Mouse (Mus musculus): ENCODE measurements around the gene Itga2b. TPM values are rescaled to one million over a fixed set of nuclear protein-coding genes. Genes with fewer than 3 reads are reported as not detected.
A peak's percentile ranks its signal among the peaks of the same experiment; 100 is the strongest.

Itga2b gene
- 1 to 10 TPM; 3.4 to 7.2 (median 4.4) TPM for total RNA-seq (2022)

GRCm38 (mm10) chr11:102469648-102470357, at the start of gene Itga2b:
Gene Itga2b (minus strand): TSS chr11:102470122.
- no peak for DNase-seq (ENCODE audit: low spot score)

GRCm38 (mm10) chr11:102514793-102515424, 45.0 kb upstream of the Itga2b start:
- no peak for DNase-seq (ENCODE audit: low spot score)

- no peak for DNase-seq (ENCODE audit: low spot score)
These were observed 40.3 kb upstream of the Itga2b start for GRCm38 (mm10) chr11:102510226-102510625.

- no peak for DNase-seq (ENCODE audit: low spot score)
These were observed 26.8 kb upstream of the Itga2b start for GRCm38 (mm10) chr11:102496732-102497131.

DNA sequence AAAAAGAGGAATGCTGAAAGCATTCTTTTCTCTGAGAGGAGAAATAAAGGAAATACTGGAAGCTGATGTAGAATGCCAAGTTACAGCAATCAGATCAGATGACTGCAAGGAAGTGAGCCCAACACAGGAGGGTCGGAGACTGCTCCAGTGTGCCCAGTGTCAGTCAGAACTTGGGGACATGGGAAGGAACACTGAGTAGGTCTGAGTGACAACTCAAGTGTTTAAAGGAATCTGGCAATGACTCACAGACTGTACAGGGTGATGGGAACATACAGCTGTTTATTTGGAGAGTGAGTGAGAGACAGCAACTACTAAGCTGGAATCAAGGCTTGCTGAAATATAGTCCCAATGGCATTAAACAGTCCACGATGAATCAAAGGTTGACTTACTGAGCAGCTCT, 26.3 kb upstream of the Itga2b start:
- DNase-seq (ENCODE audit: low spot score): no peak

DNA sequence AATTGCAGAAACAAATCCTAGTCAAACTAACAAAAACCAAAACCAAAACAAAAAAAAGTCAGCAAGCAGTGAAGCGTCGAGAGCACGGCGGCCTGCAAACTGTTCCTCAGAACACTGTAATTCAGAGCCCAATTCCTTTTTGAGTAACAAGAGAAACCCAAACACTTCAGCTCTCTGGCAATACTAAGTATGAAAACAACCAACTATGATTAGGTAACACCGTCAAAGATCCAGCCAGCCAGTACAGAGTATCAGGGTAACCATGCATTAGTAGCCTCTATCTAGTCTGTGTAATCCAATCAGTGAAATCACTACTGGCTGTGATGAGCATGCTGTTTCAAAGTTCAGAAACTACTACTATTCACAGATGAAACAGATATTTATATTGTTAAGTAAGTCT, 25.8 kb upstream of the Itga2b start:
- no peak for DNase-seq (ENCODE audit: low spot score)

GRCm38 (mm10) chr11:102495114-102495513, 25.2 kb upstream of the Itga2b start:
- no peak for DNase-seq (ENCODE audit: low spot score)

DNA sequence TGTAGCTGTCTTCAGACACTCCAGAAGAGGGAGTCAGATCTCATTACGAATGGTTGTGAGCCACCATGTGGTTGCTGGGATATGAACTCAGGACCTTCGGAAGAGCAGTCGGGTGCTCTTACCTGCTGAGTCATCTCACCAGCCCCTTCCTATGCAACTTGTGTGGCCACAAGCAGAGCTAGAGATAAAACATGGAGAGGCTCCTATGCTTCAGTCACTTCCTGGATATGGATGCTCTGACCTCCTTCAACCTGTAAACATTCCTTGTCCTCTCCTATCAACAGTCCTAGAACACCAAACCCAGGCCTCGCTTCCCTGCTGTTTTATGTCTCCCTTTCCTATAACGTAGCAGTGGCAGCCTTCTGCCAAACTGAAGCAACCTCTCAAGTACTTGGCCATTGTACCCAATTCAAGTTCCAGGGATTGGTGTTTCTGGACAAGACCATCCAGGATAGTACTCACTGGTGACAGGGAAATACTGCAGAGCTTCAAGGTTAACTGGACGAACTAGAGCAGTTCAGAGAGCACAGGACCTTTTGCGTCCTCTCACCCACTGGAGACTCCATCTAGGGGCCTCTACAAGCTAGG, 24.2 kb upstream of the Itga2b start:
- peak; percentile 19 for DNase-seq (ENCODE audit: low spot score)

DNA sequence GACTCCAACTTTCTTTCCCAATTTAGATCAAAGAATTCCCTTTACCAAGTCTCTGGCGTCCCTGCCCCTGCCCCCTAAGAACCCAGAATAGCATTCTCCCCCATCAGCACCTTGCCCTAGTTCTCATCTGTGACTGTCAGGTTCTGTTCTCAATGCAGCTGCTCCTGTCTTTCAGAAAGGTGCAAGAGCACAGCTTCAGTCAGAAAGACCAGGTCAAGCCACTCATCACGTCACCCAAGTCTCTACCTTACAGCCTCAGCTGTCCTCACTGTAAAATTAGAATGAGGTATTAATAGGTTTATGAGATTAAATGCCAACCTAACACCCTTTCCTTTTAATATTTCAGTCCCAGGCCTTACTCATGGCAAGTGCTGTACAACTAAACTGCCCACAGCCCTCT, 23.3 kb upstream of the Itga2b start:
- no peak for DNase-seq (ENCODE audit: low spot score)

GRCm38 (mm10) chr11:102487901-102488300, 18.0 kb upstream of the Itga2b start:
- no peak for DNase-seq (ENCODE audit: low spot score)

DNA sequence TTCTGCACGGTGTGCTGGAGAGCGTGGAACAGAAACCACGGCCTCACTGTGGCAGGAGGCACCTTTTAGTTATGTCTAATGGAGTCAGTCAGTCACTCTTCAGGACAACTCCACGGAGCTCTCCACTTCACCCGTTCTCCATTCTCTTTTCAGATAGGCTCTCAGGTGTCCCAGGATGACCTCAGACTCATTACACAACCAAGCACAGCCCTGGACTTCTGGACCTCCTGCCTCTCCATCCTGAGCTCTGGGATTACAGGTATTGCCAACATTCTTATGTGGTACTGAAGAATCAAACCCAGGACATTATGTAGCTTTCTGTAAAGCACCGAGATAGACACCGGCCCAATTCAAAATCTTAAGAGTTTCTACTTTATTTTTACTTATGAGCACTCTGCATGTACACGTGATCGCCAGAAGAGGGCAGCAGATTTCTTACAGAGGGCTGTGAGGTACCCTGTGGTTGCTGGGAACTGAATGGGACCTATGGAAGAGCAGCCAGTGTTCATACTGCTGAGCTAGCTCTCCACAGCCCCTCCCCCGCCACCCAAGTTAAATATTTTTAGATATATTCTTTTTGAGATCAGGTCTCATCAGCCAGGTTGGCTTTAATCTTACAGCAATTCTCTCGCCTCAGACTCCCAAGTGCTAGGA, 16.9 kb upstream of the Itga2b start:
- peak; percentile 53 for DNase-seq (ENCODE audit: low spot score)

DNA sequence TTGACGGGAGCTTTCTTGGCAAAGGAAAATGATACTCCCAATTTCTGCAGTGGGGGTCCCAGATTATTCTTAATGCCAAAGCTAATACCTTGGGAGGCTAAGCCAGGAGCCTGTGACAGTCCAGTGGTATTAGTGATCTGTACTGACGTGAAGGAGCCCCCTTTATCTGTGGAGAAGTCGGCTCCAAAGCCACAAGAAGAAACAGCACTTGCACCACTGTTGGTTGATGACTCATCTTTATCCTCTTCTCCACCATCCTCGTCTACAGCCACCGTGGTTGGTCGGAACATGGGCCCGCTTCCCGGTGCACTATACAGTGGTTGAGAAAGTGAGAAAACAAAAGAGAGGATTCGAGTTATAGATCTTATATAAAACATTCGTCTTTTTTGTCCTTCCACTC, 11.9 kb upstream of the Itga2b start:
- no peak for DNase-seq (ENCODE audit: low spot score)

DNA sequence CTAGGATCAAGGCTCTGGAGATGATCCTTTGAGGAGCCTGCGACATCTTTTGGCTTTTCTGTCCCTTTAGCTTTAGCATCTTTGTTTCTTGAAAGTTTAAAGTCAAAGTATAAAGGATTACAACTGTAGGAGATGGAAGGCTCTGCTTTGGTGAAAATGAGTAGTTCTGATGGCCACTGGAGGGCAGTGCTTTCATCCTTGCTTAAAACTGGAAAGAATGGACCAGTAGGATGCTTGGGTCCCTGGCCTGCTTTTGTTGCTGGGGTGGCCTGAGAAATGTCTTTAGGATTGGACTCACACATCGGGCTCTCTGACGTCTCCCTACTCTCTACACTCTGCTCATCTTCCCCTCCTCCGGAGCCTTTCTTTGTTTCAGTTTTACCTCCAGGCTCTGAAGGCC, 11.0 kb upstream of the Itga2b start:
- DNase-seq (ENCODE audit: low spot score): no peak

DNA sequence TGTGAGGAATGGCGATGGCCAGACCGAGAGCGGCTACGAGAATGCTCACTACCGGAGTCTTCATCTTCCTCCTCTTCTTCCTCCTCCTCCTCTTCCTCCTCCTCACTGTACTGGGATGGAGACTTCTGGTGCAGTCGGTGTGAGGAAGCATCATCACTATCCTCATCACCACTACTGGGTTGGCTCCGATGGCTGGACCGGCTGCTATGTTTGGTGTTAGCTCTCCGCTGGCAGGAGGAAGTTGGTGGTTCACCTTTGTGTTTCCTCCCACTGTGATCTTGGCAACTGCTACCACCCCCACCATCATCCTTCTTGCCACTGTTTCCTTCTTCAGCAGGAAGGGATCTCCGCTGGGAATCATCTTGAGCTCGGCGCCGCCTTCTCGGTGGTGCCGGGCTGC, 10.2 kb upstream of the Itga2b start:
- DNase-seq (ENCODE audit: low spot score): no peak

- DNase-seq (ENCODE audit: low spot score): no peak
These were observed 9.7 kb upstream of the Itga2b start for GRCm38 (mm10) chr11:102479581-102479980.

DNA sequence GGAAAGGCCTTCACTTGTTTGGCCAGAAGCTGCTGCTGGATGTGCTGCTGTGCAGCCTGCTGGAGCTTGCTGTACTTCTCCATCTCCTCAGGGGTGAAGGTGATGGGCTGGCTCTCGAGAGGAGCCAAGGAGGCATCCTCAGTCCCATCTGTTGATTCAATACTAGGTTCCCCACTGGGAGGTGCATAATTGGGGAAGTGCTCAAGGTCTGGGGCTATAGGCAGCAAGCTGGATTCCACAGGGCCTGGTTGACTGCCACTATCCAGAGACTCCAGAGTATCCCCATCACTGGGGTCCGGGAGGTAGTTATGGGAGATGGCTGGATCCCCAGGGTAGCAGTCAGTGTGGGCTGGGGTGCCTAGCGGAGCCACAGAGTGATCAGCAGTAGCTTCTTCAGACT, 8.7 kb upstream of the Itga2b start:
- DNase-seq (ENCODE audit: low spot score): no peak

DNA sequence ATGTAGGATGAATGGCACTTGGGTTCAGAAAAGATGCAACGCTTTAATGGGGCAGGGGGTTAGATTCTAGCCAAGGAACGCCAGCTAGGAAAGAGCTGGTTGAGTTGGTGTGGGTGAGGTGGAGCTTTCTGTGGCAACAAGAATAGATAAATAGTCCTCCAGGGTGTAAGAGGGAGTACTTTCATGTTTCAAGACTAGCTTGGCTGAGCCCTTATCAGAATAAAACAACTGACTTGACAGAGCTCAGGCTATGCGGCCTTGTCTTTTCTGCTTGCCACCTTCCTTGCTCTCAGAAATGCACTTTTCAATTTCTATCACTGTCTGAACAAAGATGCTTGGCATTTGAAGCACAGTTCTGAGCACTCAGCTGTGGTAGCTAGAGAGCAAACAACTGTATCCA, 5.1 kb upstream of the Itga2b start:
- no peak for DNase-seq (ENCODE audit: low spot score)

GRCm38 (mm10) chr11:102467041-102467631, 2.8 kb downstream of the Itga2b start:
- peak; percentile 97 for DNase-seq (ENCODE audit: low spot score)

- DNase-seq (ENCODE audit: low spot score): peak; percentile 55
These were observed 4.0 kb downstream of the Itga2b start for GRCm38 (mm10) chr11:102465713-102466436.

- no peak for DNase-seq (ENCODE audit: low spot score)
These were observed 5.0 kb downstream of the Itga2b start for GRCm38 (mm10) chr11:102464901-102465300.

DNA sequence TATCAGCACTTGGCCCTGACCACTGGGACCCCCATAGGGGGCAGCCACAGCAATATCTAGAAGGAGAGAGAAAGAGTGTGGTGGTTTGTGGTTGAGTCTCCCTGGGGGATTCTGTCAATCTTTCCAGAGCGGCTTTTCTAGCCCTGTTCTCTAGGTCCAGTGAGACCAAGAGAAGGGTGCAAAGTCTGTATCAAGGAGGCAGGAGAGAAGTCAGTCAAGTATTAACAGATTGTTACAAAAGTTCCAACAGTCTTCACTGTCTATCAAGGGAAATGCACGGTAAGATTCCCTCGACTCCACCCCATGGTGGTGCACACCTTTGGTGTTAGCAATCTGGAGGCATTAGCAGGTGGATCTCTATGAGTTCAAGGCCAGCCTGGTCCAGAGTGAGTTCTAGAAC, 8.2 kb downstream of the Itga2b start:
- DNase-seq (ENCODE audit: low spot score): no peak

- no peak for DNase-seq (ENCODE audit: low spot score)
These were observed 9.4 kb downstream of the Itga2b start for GRCm38 (mm10) chr11:102460541-102460940.
